Mouse (Mus musculus): ENCODE data around the gene Ccdc3. TPM values are rescaled to one million over a fixed set of nuclear protein-coding genes. Genes with fewer than 3 reads are reported as not detected.

Gene Ccdc3
- 10 to 100 TPM; 15.2 to 17.7 TPM for total RNA-seq (2021)
- long read RNA-seq, experiment 1, transcript Ccdc3-201 (3 exons, 2,670 nt): major isoform, 24 of 26 reads
- long read RNA-seq, experiment 1, partial matches to known transcripts: 0 of 26 reads
- long read RNA-seq, experiment 1, other reads (novel, unspliced or antisense): 2 of 26 reads
- long read RNA-seq, experiment 2, transcript Ccdc3-201 (3 exons, 2,670 nt): major isoform, 16 of 17 reads
- long read RNA-seq, experiment 2, partial matches to known transcripts: 0 of 17 reads
- long read RNA-seq, experiment 2, other reads (novel, unspliced or antisense): 1 of 17 reads

- no peak for DNase-seq (ENCODE audit: low spot score in 2 of 2)
These were observed at the start of gene Ccdc3 for GRCm38 (mm10) chr2:5137500-5138286. Gene Ccdc3 (plus strand): TSS chr2:5137776.

- DNase-seq (ENCODE audit: low spot score in 2 of 2): peak in 1 of 2 experiments; percentile 41
These were observed 47.2 kb upstream of the Ccdc3 start for GRCm38 (mm10) chr2:5090385-5090784.

GRCm38 (mm10) chr2:5094876-5095275 is 42.7 kb upstream of the Ccdc3 start:
- no peak for DNase-seq (ENCODE audit: low spot score in 2 of 2)

GRCm38 (mm10) chr2:5095316-5095715 is 42.3 kb upstream of the Ccdc3 start:
- no peak for DNase-seq (ENCODE audit: low spot score in 2 of 2)

- DNase-seq (ENCODE audit: low spot score in 2 of 2): no peak
These were observed 39.7 kb upstream of the Ccdc3 start for GRCm38 (mm10) chr2:5097786-5098445.

GRCm38 (mm10) chr2:5099176-5099575 is 38.4 kb upstream of the Ccdc3 start:
- DNase-seq (ENCODE audit: low spot score in 2 of 2): no peak

GRCm38 (mm10) chr2:5101743-5102245 is 35.8 kb upstream of the Ccdc3 start:
- no peak for DNase-seq (ENCODE audit: low spot score in 2 of 2)

GRCm38 (mm10) chr2:5102891-5103290 is 34.7 kb upstream of the Ccdc3 start:
- no peak for DNase-seq (ENCODE audit: low spot score in 2 of 2)

GRCm38 (mm10) chr2:5112785-5113291 is 24.7 kb upstream of the Ccdc3 start:
- no peak for DNase-seq (ENCODE audit: low spot score in 2 of 2)

GRCm38 (mm10) chr2:5114386-5114785 is 23.2 kb upstream of the Ccdc3 start:
- DNase-seq (ENCODE audit: low spot score in 2 of 2): no peak

GRCm38 (mm10) chr2:5116856-5117532 is 20.6 kb upstream of the Ccdc3 start:
- peak in 1 of 2 experiments; percentile 43 for DNase-seq (ENCODE audit: low spot score in 2 of 2)

GRCm38 (mm10) chr2:5125506-5125905 is 12.1 kb upstream of the Ccdc3 start:
- DNase-seq (ENCODE audit: low spot score in 2 of 2): no peak

GRCm38 (mm10) chr2:5127369-5127768 is 10.2 kb upstream of the Ccdc3 start:
- peak in 1 of 2 experiments; percentile 55 for DNase-seq (ENCODE audit: low spot score in 2 of 2)

GRCm38 (mm10) chr2:5129099-5129498 is 8.5 kb upstream of the Ccdc3 start:
- DNase-seq (ENCODE audit: low spot score in 2 of 2): no peak

- DNase-seq (ENCODE audit: low spot score in 2 of 2): no peak
These were observed 5.5 kb upstream of the Ccdc3 start for GRCm38 (mm10) chr2:5132046-5132445.

- DNase-seq (ENCODE audit: low spot score in 2 of 2): no peak
These were observed 2.4 kb upstream of the Ccdc3 start for GRCm38 (mm10) chr2:5134959-5135743.

- DNase-seq (ENCODE audit: low spot score in 2 of 2): no peak
These were observed 2.4 kb downstream of the Ccdc3 start for GRCm38 (mm10) chr2:5139961-5140360.

- no peak for DNase-seq (ENCODE audit: low spot score in 2 of 2)
These were observed 6.9 kb downstream of the Ccdc3 start for GRCm38 (mm10) chr2:5144446-5144845.

- DNase-seq (ENCODE audit: low spot score in 2 of 2): no peak
These were observed 10.3 kb downstream of the Ccdc3 start for GRCm38 (mm10) chr2:5147907-5148306.

GRCm38 (mm10) chr2:5154711-5155110 is 17.1 kb downstream of the Ccdc3 start:
- no peak for DNase-seq (ENCODE audit: low spot score in 2 of 2)
